Mouse (Mus musculus) heart, postnatal 25 days (tissue): ENCODE results near the gene Htr2b. TPM values are rescaled to one million over a fixed set of nuclear protein-coding genes. Genes with fewer than 3 reads are reported as not detected.
A peak's percentile ranks its signal among the peaks of the same experiment; 100 is the strongest.

ENCODE experiments used
- DNase-seq: peaks from one replicate; pipeline ENCODE4 v3.0.0; 2022; ENCODE audit warnings: low spot score
- intact Hi-C: fragments of 180-260 bp; cut with DNase I; formaldehyde crosslinking; loops from one replicate; pipeline ENCODE4 v1.15.1; 2025
- total RNA-seq, 2 experiments: library from RNA; stranded (reverse); gene quantifications; 2 replicates each; pipeline ENCODE4 v1.2.3; 2021

The Htr2b gene
- under 1 TPM; 0.10 to 0.20 TPM for total RNA-seq

DNA sequence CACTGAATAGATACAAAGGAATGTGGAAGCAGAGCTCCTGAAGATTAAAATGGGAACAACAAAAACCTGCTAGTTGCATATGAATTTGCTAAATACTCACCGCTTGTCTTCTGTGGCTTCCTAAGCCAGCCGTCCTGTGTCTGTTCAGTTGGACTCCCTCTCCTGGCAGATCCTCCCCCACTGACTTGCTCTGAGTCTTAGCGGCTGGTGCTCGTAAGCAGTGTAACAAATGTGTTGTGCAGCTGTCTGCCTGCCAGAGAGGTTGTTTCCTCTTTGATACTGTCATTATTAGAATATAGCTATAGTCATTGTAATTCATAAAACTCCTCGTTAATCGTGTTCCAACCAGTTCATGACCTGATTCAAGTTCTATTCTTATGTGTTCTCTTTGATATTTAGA, at the start of gene Htr2b:
Htr2b (minus strand) TSS at position 192 of the 400 bp plus-strand sequence.
- DNase-seq: peak; percentile 16
- intact Hi-C loops: no loop called here

DNA sequence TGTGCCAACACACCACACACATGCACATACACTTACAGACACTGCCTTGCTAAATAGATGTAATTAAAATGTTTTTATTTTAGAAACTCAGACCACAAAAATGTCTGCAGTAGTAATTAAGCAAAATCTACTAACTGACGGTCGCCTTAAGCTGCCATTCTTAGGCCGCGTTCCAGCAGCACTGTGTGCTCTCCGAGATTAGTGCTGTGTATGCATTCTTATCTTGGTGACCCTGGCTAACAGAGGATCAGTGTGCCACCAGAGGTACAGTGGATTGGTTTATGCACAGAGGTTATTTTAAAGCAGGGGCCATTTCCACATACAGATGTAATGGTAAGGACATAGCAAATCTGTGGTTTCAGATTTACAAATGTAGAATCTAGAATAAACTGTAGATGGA, 49.3 kb upstream of the Htr2b start:
- no peak for DNase-seq

DNA sequence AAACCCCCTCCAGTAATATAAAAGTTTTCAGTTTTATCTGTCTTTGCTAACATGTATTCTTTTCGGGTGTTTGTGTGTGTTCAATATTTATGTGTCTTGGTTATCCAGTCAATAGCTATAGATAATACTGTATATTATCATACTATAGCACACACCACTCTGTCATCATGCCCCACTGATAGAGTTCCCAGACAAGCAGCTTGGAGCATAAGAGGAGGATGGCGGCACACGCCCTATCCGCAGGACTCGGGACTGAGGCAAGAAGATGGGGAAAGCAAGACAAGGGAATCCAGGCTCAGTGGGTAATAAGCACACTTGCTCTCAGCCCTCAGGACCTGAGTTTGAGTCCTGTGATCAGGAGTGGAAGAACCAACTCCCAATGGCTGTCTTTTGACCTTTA, 48.7 kb upstream of the Htr2b start:
- intact Hi-C loops: no loop called here
- DNase-seq: no peak

More for the DNA sequence above, 49.3 kb upstream of the Htr2b start:
- intact Hi-C loops: no loop called here

DNA sequence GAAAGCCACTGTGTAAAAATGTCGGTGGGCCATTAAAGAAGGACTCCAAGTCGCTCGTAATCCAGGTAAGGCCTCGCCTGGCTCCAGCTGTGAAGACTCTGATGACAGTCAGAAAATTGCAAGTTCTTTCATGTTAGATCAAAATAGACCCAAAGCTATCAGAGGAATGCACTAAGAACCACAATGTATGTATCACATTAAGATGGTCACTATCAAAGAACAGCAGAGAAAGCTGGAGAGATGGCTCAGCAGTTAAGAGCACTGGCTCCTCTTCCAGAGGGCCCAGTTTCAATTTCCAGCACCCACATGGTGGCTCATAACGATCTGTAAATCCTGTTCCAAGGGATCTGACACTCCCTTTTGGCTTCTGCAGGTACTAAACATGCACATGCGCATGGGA, 48.3 kb upstream of the Htr2b start:
- no peak for DNase-seq
- intact Hi-C loops: no loop called here

DNA sequence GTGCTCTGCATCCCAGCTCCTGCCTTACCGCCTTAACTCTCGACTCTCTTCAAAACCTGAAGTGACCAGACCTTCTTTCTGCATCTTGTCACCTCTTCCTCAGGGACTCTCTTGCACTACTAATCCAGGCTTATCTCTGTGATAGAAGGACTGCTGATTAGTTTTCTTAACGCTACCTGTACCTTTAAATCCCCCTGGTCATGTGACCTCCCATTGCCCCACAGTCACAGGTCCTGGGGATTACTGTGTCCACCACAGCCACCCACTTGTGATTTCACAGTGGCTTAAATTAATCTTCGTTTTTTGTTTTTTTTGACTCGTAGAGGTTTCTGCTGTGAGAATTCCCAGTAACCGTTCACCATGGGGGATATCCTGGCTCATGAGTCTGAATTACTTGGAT, 44.8 kb upstream of the Htr2b start:
- no peak for DNase-seq
- intact Hi-C loops: loop anchor here (10.0 kb wide), 1 partner anchor 92 kb away; the partner anchor contains the start of gene Psmd1

DNA sequence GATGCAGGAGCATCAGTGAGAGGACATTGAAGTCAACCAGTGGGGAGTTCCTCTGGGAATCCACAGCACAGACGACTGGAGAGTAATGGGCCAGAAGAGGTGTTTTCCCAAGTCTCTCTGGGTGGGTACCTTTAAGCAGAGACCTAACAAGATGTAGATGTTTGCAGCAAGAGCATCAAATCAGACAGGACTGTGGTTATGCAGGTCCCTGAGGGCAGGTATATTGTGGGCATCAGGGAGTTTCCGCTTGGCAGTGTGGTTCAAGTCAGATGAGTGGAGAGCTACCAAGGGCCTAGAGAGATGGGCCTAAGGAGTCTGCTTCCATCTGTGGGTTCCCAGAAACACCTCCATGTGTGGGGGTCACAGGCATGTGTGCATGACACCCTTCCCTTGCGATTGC, 44.3 kb upstream of the Htr2b start:
- no peak for DNase-seq
- intact Hi-C loops: loop anchor here (10.0 kb wide), 1 partner anchor 91 kb away; the partner anchor contains the start of gene Psmd1

DNA sequence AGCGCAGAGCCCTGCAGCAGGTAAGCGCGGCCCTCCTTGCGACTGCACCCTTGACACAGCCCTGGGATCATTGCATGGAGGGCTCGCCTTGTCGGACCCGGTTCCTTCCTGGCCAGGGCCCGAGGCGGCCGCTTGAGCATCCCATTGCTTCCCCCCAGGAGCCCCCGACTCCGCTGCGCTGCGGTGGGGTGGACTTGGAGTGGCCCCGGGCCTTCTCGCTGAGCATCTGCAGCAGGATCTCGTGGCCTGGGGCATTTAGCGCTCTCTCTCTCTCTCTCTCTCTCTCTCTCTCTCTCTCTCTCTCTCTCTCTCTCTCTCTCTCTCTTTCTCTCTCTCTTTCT, 43.0 kb upstream of the Htr2b start:
- intact Hi-C loops: loop anchor here (10.0 kb wide), 1 partner anchor 90 kb away; the partner anchor contains the start of gene Psmd1
- DNase-seq: no peak

DNA sequence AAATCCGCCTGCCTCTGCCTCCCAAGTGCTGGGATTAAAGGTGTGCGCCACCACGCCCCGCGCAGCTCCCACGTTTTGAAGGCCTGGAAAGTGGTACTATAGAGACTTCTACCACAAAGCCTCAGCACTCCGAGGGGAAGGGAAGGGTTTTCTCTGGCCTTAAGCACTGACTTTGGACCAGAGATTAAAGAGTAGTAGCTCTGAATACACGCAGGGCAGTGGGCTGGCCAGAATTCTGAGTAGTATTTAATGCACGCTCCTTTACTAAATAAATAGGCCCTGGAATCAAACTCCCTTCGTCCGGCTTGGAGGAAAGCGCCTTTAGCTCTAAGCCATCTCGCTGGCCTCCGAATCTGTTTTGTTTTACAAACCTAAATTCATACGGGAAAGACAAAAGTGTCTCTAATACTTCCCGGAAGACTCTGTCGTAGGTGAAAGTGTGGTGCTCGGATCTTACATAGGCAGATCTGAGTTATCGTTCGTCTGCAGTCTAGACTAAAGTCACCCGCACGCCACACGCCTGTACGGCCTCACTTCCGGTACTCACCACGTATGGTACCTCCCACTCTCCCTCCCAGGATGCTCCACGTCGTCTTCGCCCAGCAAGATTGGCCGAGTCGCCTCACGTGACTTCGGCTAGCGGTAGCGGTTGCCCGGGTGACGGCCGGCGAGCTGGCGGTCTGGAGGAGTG, 42.5 kb upstream of the Htr2b start, which contains the start of gene Armc9:
Armc9 (plus strand) TSS at position 648 of the 691 bp plus-strand sequence.
- peak; percentile 91 for DNase-seq
- intact Hi-C loops: loop anchor here (10.0 kb wide), 1 partner anchor 89 kb away; the partner anchor contains the start of gene Psmd1

DNA sequence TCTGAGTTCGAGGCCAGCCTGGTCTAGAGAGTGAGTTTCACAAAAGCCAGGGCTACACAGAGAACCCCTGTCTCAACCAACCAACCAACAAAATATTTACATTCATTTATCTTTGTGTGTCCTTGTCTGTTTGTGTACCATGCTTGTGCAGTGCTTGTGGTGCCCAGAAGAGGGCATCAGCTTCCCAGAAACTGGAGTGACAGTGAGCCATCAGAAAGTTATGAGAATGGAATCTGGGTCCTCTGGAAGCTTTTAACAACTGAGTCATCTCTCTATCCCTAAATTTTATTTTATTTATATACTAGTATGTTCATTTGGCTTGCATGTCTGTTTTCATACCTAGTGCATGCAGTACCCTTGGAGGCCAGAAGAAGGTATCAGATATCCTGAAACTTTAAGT, 40.8 kb upstream of the Htr2b start:
- intact Hi-C loops: loop anchor here (10.0 kb wide), 1 partner anchor 88 kb away; the partner anchor contains the start of gene Psmd1
- no peak for DNase-seq

DNA sequence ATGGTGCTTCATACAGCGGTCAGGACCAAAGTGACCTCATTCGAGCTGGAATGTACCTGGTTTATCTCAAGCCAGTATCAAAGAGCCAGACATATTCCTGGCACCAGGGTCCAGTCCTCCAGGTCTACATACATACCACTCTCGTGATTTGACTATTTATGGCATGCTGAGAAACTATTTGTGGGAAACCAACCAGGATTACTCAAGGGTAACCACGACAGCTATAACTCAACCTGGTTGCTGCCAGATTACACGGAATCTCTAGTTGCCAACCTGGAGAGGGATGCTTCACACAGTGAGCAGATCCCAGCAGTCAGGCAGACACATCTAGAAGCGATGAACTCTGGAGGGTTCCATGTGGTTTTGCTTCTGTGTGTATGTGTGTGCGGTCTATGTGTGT, 39.6 kb upstream of the Htr2b start:
- no peak for DNase-seq
- intact Hi-C loops: loop anchor here (10.0 kb wide), 1 partner anchor 87 kb away; the partner anchor contains the start of gene Psmd1

DNA sequence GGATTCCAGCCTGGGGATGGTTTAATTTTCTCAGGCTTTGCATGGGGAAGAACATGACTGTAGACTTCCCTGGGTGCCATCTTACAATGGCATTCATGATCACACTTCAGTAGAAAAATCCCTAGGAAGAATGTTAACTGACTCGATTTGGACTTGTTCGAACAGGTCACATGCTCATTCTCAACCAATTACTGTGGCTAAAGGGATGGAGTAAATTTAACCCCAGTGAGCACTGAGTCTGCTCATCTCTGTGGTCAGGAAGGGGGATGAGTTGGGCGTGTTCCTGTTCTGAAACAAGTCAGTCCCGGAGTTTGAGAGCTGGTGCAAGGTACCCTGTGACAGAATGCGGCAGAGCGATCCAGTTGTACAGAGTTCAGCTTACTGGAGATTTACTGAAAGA, 39.2 kb upstream of the Htr2b start:
- no peak for DNase-seq
- intact Hi-C loops: loop anchor here (10.0 kb wide), 1 partner anchor 86 kb away; the partner anchor contains the start of gene Psmd1

DNA sequence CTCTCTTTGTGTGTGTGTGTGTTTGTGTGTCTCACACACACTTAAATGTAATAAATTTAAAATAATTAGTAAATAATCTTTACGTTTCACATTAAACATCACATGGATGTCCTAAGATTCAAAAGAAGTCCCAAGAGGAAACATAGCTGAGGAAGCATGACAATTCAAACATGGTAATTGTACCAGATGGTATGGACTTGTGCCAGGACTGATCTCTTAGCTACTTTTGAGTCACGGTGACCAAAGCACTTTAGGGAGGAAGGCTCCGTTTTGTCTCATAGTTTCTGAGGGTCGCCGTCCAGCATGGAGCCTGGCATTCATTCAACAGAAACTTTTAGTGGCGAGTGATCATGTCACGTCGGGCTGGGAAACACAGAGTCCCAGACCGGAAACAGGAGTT, 36.4 kb upstream of the Htr2b start:
- DNase-seq: no peak
- intact Hi-C loops: no loop called here

DNA sequence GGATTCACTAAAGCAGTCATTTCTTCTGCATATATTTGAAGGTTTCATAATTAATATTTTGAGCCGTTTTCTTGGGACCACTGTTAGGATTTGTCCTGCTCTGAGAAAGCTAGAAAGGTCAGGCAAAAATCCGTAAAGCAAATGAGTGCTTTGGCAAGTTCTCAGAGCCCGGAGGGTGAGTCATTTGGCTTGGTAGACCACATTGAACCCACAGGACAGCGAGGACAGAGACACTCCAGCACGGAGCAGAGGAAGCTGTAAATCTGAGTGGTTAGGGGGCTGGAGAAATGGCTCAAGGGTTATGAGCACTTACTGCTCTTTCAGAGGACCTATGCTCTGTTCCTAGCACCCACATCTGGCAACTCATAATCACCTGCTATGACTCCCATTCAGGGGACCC, 35.8 kb upstream of the Htr2b start:
- intact Hi-C loops: no loop called here
- DNase-seq: no peak

DNA sequence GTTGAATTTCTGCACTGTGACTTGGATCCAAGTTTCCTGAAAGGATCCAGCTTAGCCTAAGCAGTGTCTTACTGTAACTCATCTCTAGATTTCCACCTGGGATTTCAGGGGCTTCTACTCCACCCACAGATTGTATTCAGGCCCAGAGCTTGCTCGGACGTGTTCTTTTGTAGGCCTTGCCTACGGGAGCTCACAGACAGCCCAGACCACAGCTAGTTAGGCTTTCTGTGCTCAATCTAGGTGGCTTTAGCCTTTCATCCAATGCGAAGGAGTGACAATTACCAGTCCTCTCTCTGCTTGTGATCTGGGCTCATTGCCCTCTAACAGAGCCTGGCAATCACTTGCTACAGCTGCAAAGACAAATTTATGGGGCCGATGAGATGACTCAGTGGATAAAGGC, 34.5 kb upstream of the Htr2b start:
- DNase-seq: no peak
- intact Hi-C loops: no loop called here

DNA sequence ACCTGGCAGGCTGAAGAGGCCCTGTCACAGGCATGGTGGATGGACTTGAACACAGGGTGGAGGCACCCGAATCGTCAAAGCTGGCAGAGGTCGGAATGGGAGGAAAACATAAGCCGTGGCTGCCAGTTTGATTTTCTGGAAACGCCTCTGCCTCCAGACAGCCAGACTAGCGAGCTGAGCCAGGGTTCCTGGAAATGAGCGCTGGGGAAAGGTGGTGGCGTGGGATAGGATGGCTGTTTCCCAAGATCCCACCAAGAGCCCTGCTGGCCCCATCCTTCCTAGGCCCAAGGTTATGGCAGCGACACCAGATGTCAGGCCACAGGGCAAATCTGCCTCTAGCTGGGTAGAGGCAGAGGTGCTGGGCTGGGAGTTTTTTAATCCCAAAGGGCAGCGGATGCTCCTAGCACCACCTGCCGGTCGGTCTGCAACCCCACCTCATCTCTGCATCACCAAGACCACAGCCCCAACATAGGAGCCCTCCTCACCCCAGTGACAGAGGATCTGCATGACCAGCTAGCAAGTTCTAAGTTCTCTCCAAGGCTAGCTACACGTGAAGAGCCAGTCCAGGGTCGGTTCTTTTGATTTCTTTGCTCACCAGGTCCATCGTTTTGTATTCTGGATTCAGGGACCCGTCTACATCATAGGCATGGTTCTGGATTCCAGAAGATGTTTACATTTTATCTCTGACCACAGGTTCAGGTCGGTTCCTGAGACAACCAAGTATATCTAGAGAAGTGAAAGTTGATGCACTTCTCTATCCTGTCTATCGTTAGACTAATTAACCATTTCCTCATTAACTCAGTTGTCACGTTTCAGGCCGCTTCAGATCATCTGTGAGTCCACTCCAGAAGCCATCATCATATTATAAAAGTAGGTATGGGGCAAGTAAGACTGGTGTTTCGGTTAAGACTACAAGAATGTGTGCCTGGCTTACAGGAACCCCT, 32.5 kb upstream of the Htr2b start:
- DNase-seq: peak; percentile 4
- intact Hi-C loops: loop anchor here (5.0 kb wide), 1 partner anchor 47 kb away; no protein-coding TSS in a partner anchor

DNA sequence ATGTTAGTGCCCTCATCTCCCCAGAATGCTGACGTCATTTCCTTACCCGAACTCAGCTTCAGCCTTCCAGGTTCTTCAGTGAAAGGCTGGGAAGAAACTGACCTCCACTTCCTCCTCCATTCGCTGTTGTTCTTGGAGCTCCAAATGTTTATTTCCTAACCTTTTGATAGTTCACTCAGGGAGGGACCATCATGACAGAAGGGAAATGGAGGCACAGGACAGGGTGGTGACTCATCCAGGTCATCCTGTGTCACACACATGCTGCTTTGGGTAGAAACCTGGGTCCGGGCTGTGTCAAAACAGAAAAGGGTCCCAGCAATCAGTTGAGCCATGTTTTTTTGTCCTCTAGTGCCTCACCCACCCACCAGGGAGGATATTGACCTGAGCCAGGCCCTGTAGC, 31.4 kb upstream of the Htr2b start:
- intact Hi-C loops: loop anchor here (5.0 kb wide), 1 partner anchor 46 kb away; no protein-coding TSS in a partner anchor
- DNase-seq: peak; percentile 23

DNA sequence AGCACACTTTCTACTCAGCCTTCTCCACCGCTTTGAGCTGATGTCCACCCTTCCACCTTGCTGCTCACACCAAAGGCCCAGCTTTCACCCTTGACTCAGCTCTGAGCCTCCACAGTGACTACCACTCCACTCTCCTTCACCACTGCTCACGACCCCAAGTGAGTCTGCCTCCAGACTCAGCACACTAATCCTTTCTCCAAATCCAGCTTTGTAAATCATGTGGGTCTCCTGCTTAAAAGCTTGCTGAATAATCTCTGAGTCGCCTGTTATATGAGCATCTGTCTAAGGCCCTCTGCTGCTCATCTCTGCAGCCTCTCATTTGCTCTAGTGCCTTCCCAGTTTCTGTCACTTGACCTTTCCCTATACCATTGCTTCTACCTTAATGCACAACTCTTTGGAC, 29.3 kb upstream of the Htr2b start:
- no peak for DNase-seq
- intact Hi-C loops: loop anchor here (5.0 kb wide), 1 partner anchor 44 kb away; no protein-coding TSS in a partner anchor

DNA sequence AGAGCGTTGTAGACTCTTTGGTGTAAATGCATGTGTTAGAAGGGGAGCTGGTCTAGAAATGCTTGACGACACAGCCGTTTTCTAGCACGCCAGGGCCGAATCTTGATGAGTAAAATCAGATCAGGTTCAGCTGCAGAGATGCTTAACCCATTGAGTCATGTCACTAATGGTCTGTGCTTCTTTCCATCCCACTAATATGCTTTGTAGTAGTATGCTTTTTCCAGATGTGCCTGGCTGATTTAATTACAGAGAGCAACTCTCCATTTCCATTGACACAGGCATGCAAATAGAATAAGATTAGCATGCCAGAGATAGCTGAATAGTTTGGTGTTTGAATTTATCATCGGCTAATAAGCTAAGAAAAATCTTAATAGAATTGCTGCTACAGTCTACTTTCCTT, 23.5 kb upstream of the Htr2b start:
- DNase-seq: no peak
- intact Hi-C loops: no loop called here

DNA sequence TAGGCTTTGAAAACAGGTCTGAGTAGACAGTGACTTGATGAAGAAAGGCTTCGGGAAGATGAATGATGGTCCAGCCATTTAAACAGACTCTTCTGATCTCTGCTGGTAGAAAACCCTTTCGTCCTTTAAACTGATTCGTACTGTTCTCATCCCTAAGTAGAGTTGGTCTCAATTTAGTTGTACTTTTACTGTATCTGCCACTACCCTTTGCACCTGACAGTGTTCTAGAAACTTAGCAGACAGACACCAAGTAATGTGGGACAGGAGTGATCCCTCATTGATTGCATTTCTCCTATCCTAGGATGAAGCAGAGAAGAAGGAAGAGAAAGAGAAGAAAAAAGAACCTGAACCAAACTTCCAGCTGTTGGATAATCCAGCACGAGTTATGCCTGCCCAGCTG, 21.6 kb upstream of the Htr2b start, which contains the start of gene Gm21972:
Gm21972 (plus strand) TSS at position 301 of the 400 bp plus-strand sequence.
- DNase-seq: no peak
- intact Hi-C loops: no loop called here

DNA sequence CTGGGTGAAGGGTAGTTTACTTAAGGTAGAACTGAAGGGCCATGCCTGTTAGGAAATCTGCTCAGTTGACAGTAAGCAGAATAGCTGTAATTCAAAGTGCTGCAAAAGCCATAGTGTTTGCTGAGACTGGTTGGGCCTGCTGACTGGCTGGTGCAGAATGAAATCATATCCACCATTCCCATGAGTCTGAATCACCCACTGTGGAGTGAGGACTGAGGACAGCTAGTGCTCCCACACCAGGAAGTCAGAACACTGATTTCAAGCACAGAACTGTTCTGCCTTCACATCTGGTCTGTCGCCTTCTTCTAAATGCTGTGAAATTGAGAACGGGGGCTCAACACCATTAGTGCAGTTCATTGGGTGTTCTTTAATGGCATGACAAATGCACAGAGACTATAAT, 14.3 kb upstream of the Htr2b start:
- intact Hi-C loops: no loop called here

More for the DNA sequence above, 14.3 kb upstream of the Htr2b start:
- DNase-seq: no peak
